Mouse (Mus musculus) cortical plate, adult 2 months (tissue): ENCODE data around the gene Gsk3a.

Experiments used
- CTCF ChIP-seq: fragments of 200-500 bp; IDR thresholded peaks from 2 replicates; pipeline ENCODE4 v1.5.1; 2011; ENCODE audit warnings: mild to moderate bottlenecking, control low read depth, low read length; ENCODE audit not compliant: insufficient read depth; ENCODE audit errors: extremely low read depth
- POLR2A ChIP-seq: fragments of 200-500 bp; IDR thresholded peaks from 2 replicates; pipeline ENCODE4 v1.6.1; 2011; ENCODE audit warnings: mild to moderate bottlenecking, low read length, control low read depth; ENCODE audit not compliant: insufficient read depth; ENCODE audit errors: extremely low read depth

- TF ChIP-seq CTCF, result no peak
- TF ChIP-seq POLR2A, result no peak
Observed at GRCm38 (mm10) chr7:25281166-25281733, 43.6 kb upstream of the Gsk3a start.
